11 mouse cellular contexts compared by ENCODE assay signal in the genomic region with DNA sequence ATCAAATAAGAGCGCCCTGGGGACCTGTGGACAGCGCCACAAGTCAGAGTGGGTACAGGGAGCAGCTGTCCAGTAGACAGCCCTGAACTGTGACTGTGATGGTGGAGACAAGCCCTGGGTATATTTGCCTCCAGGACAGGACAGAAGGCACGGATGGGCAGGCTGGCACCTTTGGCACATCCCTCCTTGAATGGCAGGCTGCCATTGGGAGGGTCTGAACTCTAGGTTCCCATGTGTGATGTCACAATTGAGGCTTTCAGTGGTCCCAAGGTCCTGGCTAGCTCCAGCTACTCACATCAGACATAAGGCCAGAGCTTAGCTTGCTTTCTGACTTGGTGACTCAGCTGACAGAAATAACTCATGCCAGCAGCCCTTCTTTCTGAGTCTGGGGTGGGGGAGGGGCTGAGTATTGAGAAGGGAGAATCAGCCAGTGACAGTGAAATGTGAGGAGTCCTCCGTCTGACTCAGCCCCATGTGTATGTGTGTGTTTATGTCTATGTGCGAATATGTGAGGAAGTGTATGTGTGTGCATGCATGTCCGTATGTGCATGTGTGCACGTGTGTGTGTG.
DNase-seq lines count a peak whose midpoint lies in the region; ATAC-seq lines count a peak whose summit lies in the region.
"Had no signal": no experiment of that assay in that cellular context is flagged by ENCODE, and none has a peak within 500 bp of the region (broad histone marks: within the 10 kb centered on the region; RNA-seq: fewer than 3 reads in every experiment).

No protein-coding gene starts in this region.

- H3K9ac ChIP-seq in kidney, embryonic 15.5 days = no peak overlapping the region
- H3K9ac ChIP-seq: liver, embryonic 13.5 days; stomach, embryonic 15.5 days had no signal

- H3K27me3 ChIP-seq in kidney, embryonic 15.5 days = no peaks in the 10 kb centered on the region
- H3K27me3 ChIP-seq: liver, embryonic 13.5 days; stomach, embryonic 15.5 days had no signal

- ATAC-seq in kidney, embryonic 15.5 days (replicated peaks; ENCODE audit: low FRiP score) = no peak

- H3K9me3 ChIP-seq in kidney, embryonic 15.5 days (replicated peaks) = no peaks in the 10 kb centered on the region
- H3K9me3 ChIP-seq: liver, embryonic 13.5 days; stomach, embryonic 15.5 days had no signal

- no peak overlapping the region for H3K27ac ChIP-seq in kidney, embryonic 15.5 days
- H3K27ac ChIP-seq: liver, embryonic 13.5 days; stomach, embryonic 15.5 days had no signal

- no peak overlapping the region for H3K4me3 ChIP-seq in kidney, embryonic 15.5 days (replicated peaks)
- H3K4me3 ChIP-seq: erythroblast, embryonic 14.5 days; liver, embryonic 13.5 days; stomach, embryonic 15.5 days had no signal

- no peak overlapping the region for H3K4me2 ChIP-seq in kidney, embryonic 15.5 days
- H3K4me2 ChIP-seq: liver, embryonic 13.5 days; stomach, embryonic 15.5 days had no signal

- intact Hi-C loops in heart, postnatal 10 days (cut with DNase I) = loop anchor here (5.0 kb wide), 1 partner anchor 73 kb away; no protein-coding TSS in a partner anchor

- H3K36me3 ChIP-seq in kidney, embryonic 15.5 days = no peaks in the 10 kb centered on the region
- H3K36me3 ChIP-seq: liver, embryonic 13.5 days; stomach, embryonic 15.5 days had no signal

- DNase-seq in heart, adult 11 months = peak; percentile 67
- no peak for DNase-seq in heart, adult 8-10 months (ENCODE audit: low spot score)
- peak; percentile 96 for DNase-seq in 3T3-L1 (ENCODE audit: low read depth, low spot score)
- peak; percentile 14 for DNase-seq in c-Kit-positive CD71-negative TER-119-negative erythroid progenitor cells, embryonic 14.5 days (ENCODE audit: low read depth)
- peak; percentile 63 to 68 for DNase-seq in heart, postnatal 10 days
- no peak for DNase-seq in thymus, postnatal 14 days
- DNase-seq in kidney, postnatal 14 days = no peak
- DNase-seq: liver, embryonic 13.5 days had no signal

- WGBS in kidney, embryonic 15.5 days = 64% methylated on average over 7 of the region's 7 CpGs

- H3K4me1 ChIP-seq in kidney, embryonic 15.5 days = peaks cover 22% of the 10 kb centered on the region

Comparison
In these comparisons a context has a peak if more than half of its experiments do, and no peak if none do; other contexts are left out.
1. DNase-seq: peak in heart, adult 11 months (single experiment), 3T3-L1 (single experiment), c-Kit-positive CD71-negative TER-119-negative erythroid progenitor cells, embryonic 14.5 days (single experiment) and heart, postnatal 10 days (2 of 2); none in heart, adult 8-10 months (single experiment), thymus, postnatal 14 days (single experiment) and kidney, postnatal 14 days (single experiment).